Mouse (Mus musculus) gastrocnemius, adult 8-10 months (tissue): ENCODE data around the gene Slc1a4. TPM values are rescaled to one million over a fixed set of nuclear protein-coding genes. Genes with fewer than 3 reads are reported as not detected.
A peak's percentile ranks its signal among the peaks of the same experiment; 100 is the strongest.

Experiments
- DNase-seq, 2 experiments: peaks; one replicate each; pipeline ENCODE4 v3.0.0; 2022; ENCODE audit warnings: low spot score in 2 of 2
- total RNA-seq, 4 experiments: library from RNA; stranded (reverse); gene quantifications; 2 replicates each; pipeline ENCODE4 v1.2.4; 2022

The Slc1a4 gene
- total RNA-seq, 4 experiments from 2014 or later, result 0.39 to 0.56 (median 0.47) TPM

- no peak for DNase-seq
Measured at GRCm38 (mm10) chr11:20325073-20325694, 7.3 kb downstream of the Slc1a4 start.

DNA sequence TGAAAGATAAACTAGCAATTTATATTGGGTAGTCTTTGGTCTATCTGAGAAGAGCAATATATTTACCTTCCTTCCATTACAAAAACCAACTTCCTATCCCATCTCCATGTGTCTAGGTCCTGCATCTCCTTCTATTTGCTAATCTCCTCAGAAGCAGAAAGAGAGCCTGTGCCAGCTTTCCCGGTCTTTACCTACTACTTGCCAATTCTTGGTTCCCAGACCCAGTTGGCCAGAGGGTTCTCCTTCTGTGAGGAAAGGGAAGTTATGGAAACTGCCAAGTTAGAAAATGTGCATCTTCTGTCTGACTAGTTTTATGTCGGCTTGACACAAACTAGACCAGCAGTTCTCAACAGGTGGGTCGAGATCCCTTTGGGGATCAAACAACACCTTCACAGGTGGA, 8.5 kb downstream of the Slc1a4 start:
- DNase-seq, result no peak

- no peak for DNase-seq
Measured at GRCm38 (mm10) chr11:20322366-20322765, 10.1 kb downstream of the Slc1a4 start.

GRCm38 (mm10) chr11:20320661-20321060, 11.9 kb downstream of the Slc1a4 start:
- no peak for DNase-seq

GRCm38 (mm10) chr11:20318659-20319454, 13.7 kb downstream of the Slc1a4 start:
- DNase-seq, result no peak

DNA sequence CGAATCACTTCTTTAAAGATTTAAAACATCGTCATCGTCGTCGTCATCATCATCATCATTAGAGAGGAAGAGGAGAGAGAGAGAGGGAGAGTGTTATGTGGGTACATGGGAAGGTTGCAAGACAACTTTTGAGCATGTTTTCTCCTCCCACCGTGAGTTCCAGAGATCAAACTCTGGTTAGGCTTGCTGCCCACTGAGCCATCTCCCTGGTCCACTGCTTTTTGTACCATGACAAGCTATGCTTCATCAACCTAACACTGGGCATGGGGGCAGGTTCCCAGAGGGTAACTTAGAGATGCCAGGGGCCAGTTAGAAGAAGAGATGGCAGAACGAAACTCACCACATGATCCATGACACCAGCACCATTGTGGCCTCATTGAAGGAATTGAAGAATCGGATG, 18.9 kb downstream of the Slc1a4 start:
- no peak for DNase-seq

GRCm38 (mm10) chr11:20309044-20309443, 23.5 kb downstream of the Slc1a4 start:
- DNase-seq, result no peak

GRCm38 (mm10) chr11:20307409-20307808, 25.1 kb downstream of the Slc1a4 start:
- no peak for DNase-seq

GRCm38 (mm10) chr11:20305641-20306040, 26.9 kb downstream of the Slc1a4 start:
- no peak for DNase-seq

DNA sequence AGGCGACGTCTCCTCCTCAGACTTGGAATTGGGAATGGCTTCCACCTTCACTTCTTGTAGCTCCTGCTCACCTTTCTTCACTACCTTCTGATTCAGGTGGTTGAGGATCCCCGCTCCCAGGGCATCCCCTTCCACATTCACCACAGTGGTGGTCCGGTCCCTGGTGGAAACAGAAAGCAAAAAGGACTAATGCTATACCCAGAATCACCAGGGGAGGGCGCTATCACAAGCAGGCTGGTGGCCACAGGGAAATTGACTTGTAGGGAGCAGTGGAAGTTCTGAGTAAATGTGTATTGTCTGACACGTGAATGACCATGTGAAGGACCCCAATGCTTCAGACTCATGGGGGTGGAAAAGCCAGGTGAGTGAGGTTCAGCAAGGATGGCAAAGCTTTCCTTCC, 28.2 kb downstream of the Slc1a4 start:
- peak; percentile 8 to 10 for DNase-seq

DNA sequence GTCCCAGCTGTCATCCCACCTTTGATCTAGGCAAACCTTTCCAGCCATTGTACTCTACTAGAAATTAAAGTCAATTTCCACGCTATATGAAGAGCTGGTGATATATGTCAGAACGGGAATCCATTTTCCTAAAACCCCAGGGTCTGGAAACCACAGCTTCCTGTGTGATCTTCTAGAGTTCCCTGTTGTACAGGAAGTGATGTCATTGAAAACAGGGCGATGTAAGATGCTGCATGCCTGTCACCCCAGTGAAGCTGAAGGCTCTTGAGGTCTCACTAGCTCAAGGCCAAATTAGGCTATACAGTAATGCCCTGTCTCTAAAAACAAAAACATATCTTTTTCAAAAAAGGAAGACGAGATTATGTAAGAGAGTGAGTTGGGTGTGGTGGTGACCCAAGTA, 31.2 kb downstream of the Slc1a4 start:
- no peak for DNase-seq

GRCm38 (mm10) chr11:20300850-20301249, 31.7 kb downstream of the Slc1a4 start:
- no peak for DNase-seq

- no peak for DNase-seq
Measured at GRCm38 (mm10) chr11:20299900-20300299, 32.6 kb downstream of the Slc1a4 start.

GRCm38 (mm10) chr11:20284463-20284862, 48.0 kb downstream of the Slc1a4 start:
- no peak for DNase-seq

DNA sequence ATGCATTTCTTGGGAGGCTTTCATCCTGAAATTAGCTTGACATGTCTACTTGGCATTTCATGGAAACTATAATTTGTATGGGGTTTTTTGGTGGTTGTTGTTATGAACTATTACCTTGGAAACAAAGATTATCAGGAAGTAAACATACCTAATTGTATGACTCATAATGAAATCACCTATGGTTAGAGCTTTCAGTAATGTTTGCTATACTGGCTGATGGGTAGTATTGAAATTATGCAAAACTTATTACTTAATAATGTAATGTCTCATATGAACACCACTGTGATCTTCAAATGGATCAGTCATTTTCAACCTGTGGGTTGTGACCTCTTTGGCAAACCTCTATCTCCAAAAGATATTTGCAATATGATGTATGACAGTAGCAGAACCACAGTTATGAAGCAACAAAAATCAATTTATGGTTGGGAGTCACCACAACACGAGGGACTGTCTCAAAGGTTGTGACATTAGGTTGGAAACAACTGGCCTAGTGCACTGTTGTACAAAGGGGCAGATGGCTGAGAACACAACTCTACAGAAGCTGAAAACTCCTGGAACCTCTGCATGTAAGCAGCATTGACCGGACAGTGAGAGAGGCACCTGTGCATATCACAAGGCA, 49.8 kb downstream of the Slc1a4 start:
- DNase-seq, result no peak

GRCm38 (mm10) chr11:20280982-20281381, 51.5 kb downstream of the Slc1a4 start:
- DNase-seq, result no peak

DNA sequence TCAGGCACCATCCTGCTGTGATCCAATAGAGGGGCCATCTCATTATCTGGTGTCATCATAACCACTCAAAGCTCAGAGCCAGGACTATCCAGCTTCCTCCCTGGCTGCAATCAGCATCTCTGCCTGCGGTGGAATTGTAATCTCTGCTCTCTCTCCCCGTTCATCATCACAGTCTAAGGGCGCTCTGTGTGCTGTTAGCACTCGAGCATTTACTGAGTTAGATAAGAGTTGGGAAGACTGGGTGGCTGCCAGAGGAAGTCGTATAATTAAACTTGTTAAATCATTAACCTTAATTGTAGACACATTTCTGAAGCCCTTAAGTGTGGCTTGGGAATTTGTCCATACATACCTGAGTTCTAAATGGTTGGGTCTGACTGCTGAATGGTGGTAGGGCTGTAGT, 53.8 kb downstream of the Slc1a4 start:
- DNase-seq, result no peak

- no peak for DNase-seq
Measured at GRCm38 (mm10) chr11:20277106-20277505, 55.4 kb downstream of the Slc1a4 start.

DNA sequence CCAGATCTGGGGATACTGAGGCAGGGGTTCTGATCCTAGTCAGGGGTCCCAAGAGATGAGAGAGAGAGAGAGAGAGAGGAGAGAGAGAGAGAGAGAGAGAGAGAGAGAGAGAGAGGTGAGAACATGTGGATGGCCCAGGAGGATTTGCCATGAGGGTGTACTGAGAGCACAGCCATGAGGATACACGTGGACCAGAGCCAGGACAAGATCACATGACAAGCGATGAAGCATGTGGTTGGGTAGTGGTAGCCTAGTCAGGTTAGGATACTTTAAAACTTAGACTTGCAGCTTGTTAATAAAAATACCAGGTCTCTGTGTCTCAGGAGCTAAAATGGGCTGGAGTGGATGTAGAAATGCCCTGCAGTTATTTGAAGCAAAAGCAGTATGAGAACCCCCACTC, 56.5 kb downstream of the Slc1a4 start:
- no peak for DNase-seq

GRCm38 (mm10) chr11:20269885-20270284, 62.6 kb downstream of the Slc1a4 start:
- DNase-seq, result no peak

- DNase-seq, result no peak
Measured at GRCm38 (mm10) chr11:20262628-20263380, 69.7 kb downstream of the Slc1a4 start.

DNA sequence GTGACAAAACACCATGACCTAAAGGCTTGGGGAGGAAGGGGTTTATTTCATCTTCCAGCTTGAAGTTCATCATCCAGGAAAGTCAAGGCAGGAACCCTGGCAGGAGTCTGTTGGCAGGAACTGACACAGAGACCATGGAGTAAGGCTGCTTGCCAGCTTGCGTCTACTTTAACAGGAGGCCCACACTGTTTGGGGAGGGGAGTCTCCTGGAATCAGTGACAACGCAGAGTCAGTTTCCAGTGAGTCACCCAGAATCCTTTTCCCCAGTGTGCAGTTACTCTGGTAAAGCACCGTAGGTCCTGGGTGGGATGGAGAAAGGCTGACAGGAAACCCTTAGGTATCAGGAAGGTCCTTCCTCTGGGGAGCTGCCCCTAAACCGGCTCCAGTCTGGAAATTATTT, 77.7 kb downstream of the Slc1a4 start:
- DNase-seq, result no peak
